Mouse (Mus musculus): ENCODE data around the gene Eci1.

Gene Eci1

GRCm38 (mm10) chr17:24474557-24474956 lies 48.1 kb downstream of the Eci1 start:
- DNase-seq, result no peak

- DNase-seq, result no peak
These were observed 49.1 kb downstream of the Eci1 start for GRCm38 (mm10) chr17:24475586-24475985.

GRCm38 (mm10) chr17:24476022-24476776 lies 49.8 kb downstream of the Eci1 start:
- no peak for DNase-seq

GRCm38 (mm10) chr17:24477053-24477984 lies 50.9 kb downstream of the Eci1 start:
- no peak for DNase-seq

- peak; percentile 29 to 35 for DNase-seq
These were observed 51.7 kb downstream of the Eci1 start for GRCm38 (mm10) chr17:24477985-24478600.

GRCm38 (mm10) chr17:24478663-24479380 lies 52.4 kb downstream of the Eci1 start, which contains the start of gene Mlst8:
Gene Mlst8, minus strand, starts transcription at chr17:24479078.
- peak; percentile 95 to 97 for DNase-seq

GRCm38 (mm10) chr17:24479431-24479830 lies 53.0 kb downstream of the Eci1 start:
- DNase-seq, result no peak

GRCm38 (mm10) chr17:24480201-24480826 lies 53.9 kb downstream of the Eci1 start:
- no peak for DNase-seq

GRCm38 (mm10) chr17:24481027-24481815 lies 54.8 kb downstream of the Eci1 start:
- no peak for DNase-seq

- DNase-seq, result no peak
These were observed 57.1 kb downstream of the Eci1 start for GRCm38 (mm10) chr17:24483495-24483894.

GRCm38 (mm10) chr17:24485090-24485860 lies 58.8 kb downstream of the Eci1 start:
- DNase-seq, result no peak

GRCm38 (mm10) chr17:24488186-24488661 lies 61.8 kb downstream of the Eci1 start, which contains the start of gene Caskin1:
Gene Caskin1, plus strand, starts transcription at chr17:24488601.
- no peak for DNase-seq

- no peak for DNase-seq
These were observed 62.3 kb downstream of the Eci1 start for GRCm38 (mm10) chr17:24488662-24489264.

All from kidney, adult 8-10 months (tissue).